Mouse (Mus musculus) heart, postnatal 0 days (tissue): ENCODE results near the gene Tbc1d24. TPM values are rescaled to one million over a fixed set of nuclear protein-coding genes. Genes with fewer than 3 reads are reported as not detected.
"Not testable (repeated sequence)": the region's sequence is repeated elsewhere in the genome, so short reads cannot be mapped to it uniquely, and the experiment has no call there.

Experiments used
- ATAC-seq: fragments of 200-750 bp; cut with Nextera tagmentation; 2 replicates; pipeline ENCODE4 v1.8.0; 2017; ENCODE audit warnings: low read depth, moderate number of reproducible peaks, moderate library complexity; ENCODE audit not compliant: insufficient read depth
- DNase-seq: peaks from one replicate; pipeline ENCODE4 v3.0.0-alpha.2; 2016; ENCODE audit warnings: low spot score
- H3K27ac ChIP-seq: fragments of 300-500 bp; sonication (generic); 2 replicates; pipeline ENCODE4 v1.5.1; 2014; ENCODE audit warnings: low read depth, mild to moderate bottlenecking
- H3K27me3 ChIP-seq: fragments of 300-500 bp; sonication (generic); 2 replicates; pipeline ENCODE4 v1.6.1; 2014; ENCODE audit warnings: low read length, mixed read lengths; ENCODE audit not compliant: control insufficient read depth, insufficient read depth
- H3K36me3 ChIP-seq: fragments of 300-500 bp; sonication (generic); replicated peaks from 2 replicates; pipeline ENCODE4 v1.6.1; 2014; ENCODE audit warnings: low read length, mixed read lengths; ENCODE audit not compliant: control insufficient read depth, insufficient read depth
- H3K4me1 ChIP-seq: fragments of 300-500 bp; sonication (generic); 2 replicates; pipeline ENCODE4 v1.6.1; 2014; ENCODE audit warnings: antibody characterized with exemption; ENCODE audit not compliant: control insufficient read depth, insufficient read depth
- H3K4me2 ChIP-seq: fragments of 300-500 bp; sonication (generic); 2 replicates; pipeline ENCODE4 v1.6.1; 2014; ENCODE audit warnings: low read depth, mild to moderate bottlenecking, low read length, moderate library complexity
- H3K4me3 ChIP-seq: fragments of 300-500 bp; sonication (generic); 2 replicates; pipeline ENCODE4 v1.5.1; 2014; ENCODE audit warnings: low read depth, low read length
- H3K9ac ChIP-seq: fragments of 300-500 bp; sonication (generic); replicated peaks from 2 replicates; pipeline ENCODE4 v1.6.1; 2014; ENCODE audit warnings: low read depth, low read length, mixed read lengths
- H3K9me3 ChIP-seq: fragments of 300-500 bp; sonication (generic); replicated peaks from 2 replicates; pipeline ENCODE4 v1.6.1; 2016; ENCODE audit warnings: low read length; ENCODE audit not compliant: control insufficient read depth
- CTCF ChIP-seq: IDR thresholded peaks from 2 replicates; pipeline ENCODE4 v1.5.1; 2016; ENCODE audit warnings: antibody characterized with exemption, control low read depth, low read depth
- EP300 ChIP-seq: IDR thresholded peaks from 2 replicates; pipeline ENCODE4 v1.6.1; 2016; ENCODE audit warnings: antibody characterized with exemption, low read depth
- WGBS: fragments of 180-500 bp; shearing (Covaris S2); extraction: QIAGEN DNeasy Blood & Tissue Kit; methylation state at CpG from one replicate; pipeline ENCODE4 v1.1.7; 2014; 5-methylcytosine and 5-hydroxymethylcytosine counted together
- microRNA-seq: library from miRNA; unstranded; fragments of <30 nt; microRNA quantifications from one replicate; pipeline ENCODE4, GENCODE M21; 2016
- polyA plus RNA-seq: library from polyadenylated mRNA; unstranded; fragments of >200 nt; fragmentation: Nextera tagmentation; extraction: Ambion mirVana; gene quantifications from 2 replicates; pipeline ENCODE4 v1.2.1, GENCODE M21; 2015
- total RNA-seq: library from RNA; depleted of rRNA; stranded (reverse); fragments of >200 nt; gene quantifications from 2 replicates; pipeline ENCODE4 v1.2.3, GENCODE M21; 2014; ENCODE audit warnings: low replicate concordance; rRNA removed

Tbc1d24 gene
- total and polyA plus RNA-seq, 2 experiments from 2014 or later = 2.8 to 19.3 TPM

DNA sequence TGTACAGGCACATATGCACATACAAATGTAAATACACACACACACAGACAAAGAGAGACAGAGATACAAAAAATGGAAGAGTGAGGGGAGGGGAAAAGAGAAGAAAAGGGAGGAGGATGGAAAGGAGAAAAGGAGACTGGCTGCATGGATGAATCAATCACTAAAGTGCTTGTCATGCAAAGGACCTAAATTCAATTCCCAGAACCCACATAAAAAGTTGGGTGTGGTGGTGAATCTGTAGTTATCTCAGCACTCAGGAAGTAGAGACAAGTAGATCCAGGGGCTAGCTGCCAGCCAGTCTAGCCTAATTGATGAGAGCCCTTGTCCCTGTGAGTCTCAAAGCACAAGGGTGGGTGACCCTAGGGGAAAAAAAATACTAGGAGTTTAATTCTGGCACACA, 71.3 kb downstream of the Tbc1d24 start:
- peaks cover 21% of the 10 kb centered on the region for H3K4me1 ChIP-seq
- H3K27ac ChIP-seq = no peak overlapping the region
- no peaks in the 10 kb centered on the region for H3K9me3 ChIP-seq
- H3K27me3 ChIP-seq = no peaks in the 10 kb centered on the region
- no peaks in the 10 kb centered on the region for H3K36me3 ChIP-seq
- H3K4me2 ChIP-seq = no peak overlapping the region
- DNase-seq = no peak
- no peak overlapping the region for H3K4me3 ChIP-seq
- TF ChIP-seq CTCF (no peak), EP300 (no peak)
- H3K9ac ChIP-seq = no peak overlapping the region
- ATAC-seq = no peak

DNA sequence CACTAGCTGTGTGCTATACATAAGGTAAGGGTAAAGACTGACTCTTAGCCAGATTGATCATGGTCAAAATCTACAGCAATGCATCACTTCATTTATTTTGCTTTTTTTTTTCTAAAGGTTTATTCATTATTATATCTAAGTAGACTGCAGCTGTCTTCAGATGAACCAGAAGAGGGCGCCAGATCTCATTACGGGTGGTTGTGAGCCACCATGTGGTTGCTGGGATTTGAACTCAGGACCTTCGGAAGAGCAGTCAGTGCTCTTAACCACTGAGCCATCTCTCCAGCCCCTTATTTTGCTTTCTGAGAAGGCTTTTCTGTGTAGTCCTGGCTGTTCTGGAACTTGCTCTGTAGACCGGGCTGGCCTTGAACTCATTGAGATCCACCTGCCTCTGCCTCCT, 72.4 kb downstream of the Tbc1d24 start:
- H3K4me2 ChIP-seq, H3K4me3 ChIP-seq, DNase-seq, H3K9ac ChIP-seq, ATAC-seq, H3K27ac ChIP-seq, H3K9me3 ChIP-seq, H3K36me3 ChIP-seq, H3K27me3 ChIP-seq: not testable (repeated sequence)
- H3K4me1 ChIP-seq = peaks cover 21% of the 10 kb centered on the region
- 82% methylated on average over 4 of the region's 4 CpGs for WGBS

DNA sequence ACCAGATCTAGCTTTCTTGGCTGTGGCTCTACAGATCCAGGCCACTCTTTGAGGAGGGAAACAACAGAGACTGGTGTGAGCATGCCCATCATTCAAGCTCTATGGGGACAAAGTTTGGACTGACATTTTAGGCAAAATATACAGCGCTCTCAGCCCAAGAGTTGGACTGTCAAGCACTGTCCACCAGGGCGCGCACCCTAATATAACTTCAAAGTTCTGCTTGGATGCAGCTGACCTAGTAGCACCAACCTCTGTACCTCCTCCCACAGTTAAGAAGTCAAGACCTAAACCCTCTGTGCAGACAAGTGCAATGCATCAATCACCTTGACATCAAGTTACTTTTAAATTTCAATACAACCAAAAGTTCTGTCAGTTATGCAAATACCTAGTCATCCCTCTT, 73.8 kb downstream of the Tbc1d24 start:
- DNase-seq (no peak), ATAC-seq (no peak)
- WGBS = 89% methylated on average over 3 of the region's 3 CpGs
- H3K27ac ChIP-seq = no peak overlapping the region
- no peaks in the 10 kb centered on the region for H3K9me3 ChIP-seq
- peaks cover 15% of the 10 kb centered on the region; the same call in 1 of the 2 replicates for H3K4me1 ChIP-seq
- H3K9ac ChIP-seq = no peak overlapping the region
- H3K4me2 ChIP-seq = no peak overlapping the region
- no peak for TF ChIP-seq CTCF
- no peak for TF ChIP-seq EP300
- H3K4me3 ChIP-seq = no peak overlapping the region
- H3K36me3 ChIP-seq = no peaks in the 10 kb centered on the region
- no peaks in the 10 kb centered on the region for H3K27me3 ChIP-seq

DNA sequence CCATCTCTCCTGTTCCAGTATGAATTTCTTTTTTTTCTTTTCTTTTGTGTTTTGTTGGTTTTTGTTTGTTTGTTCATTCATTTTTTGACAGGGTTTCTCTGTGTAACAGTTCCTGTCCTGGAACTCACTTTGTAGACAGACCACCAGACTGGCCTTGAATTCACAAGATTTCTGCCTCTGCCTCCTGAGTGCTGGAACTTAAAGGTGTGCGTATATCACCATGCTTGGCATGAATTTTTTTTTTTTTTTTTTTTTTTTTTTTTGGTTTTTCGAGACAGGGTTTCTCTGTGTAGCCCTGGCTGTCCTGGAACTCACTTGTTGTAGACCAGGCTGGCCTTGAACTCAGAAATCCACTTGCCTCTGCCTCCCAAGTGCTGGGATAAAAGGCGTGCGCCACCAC, 76.1 kb downstream of the Tbc1d24 start:
- not testable (repeated sequence) for DNase-seq, H3K27me3 ChIP-seq, H3K9ac ChIP-seq, H3K4me3 ChIP-seq, H3K36me3 ChIP-seq, ATAC-seq, H3K9me3 ChIP-seq, H3K27ac ChIP-seq, H3K4me2 ChIP-seq
- peaks cover 11% of the 10 kb centered on the region; the same call in 1 of the 2 replicates for H3K4me1 ChIP-seq
- WGBS = 89% methylated on average over 4 of the region's 4 CpGs

DNA sequence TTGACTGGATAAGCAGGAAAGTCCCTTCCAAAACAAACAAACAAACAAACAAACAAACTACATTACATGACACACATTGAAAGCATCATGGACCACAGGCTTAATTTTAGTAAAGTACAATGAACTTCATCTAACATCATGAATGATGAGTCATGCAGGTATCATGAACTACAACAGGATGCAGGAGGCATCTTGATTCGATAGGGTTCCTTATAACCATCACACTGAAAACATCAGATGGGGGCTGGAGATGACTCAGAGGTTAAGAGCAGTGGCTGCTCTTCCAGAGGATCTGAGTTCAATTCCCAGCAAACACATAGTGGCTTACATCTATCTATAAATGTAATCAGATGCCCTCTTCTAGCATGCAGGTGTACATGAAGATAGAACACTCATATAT, 77.8 kb downstream of the Tbc1d24 start:
- DNase-seq = no peak
- Histone ChIP-seq H3K27ac (no peak overlapping the region), H3K9me3 (no peaks in the 10 kb centered on the region), H3K4me3 (no peak overlapping the region), H3K36me3 (no peaks in the 10 kb centered on the region), H3K27me3 (no peaks in the 10 kb centered on the region), H3K4me1 (peaks cover 4% of the 10 kb centered on the region; the same call in 1 of the 2 replicates), H3K9ac (no peak overlapping the region), H3K4me2 (no peak overlapping the region)
- no peak for ATAC-seq
- no peak for TF ChIP-seq EP300
- no peak for TF ChIP-seq CTCF
- WGBS = 82% methylated on average over 1 of the region's 1 CpGs

DNA sequence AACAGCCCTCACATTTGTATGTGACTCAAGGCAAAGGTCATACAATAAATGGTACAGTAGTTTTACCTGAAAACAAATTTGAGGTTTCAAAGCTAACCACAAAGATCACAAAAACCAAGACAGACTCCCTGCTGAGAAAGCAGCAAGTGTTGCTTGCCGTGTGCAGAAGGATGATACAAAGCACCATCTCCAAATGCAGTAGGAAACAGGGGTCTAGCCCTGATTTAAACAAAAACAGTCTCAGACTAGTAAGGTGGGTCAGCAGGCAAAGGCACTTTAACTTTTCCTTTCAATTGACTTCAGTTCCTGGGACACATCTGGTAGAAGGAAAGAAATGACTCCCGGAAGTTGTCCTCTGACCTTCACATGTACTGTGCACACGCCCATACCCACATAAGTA, 78.6 kb downstream of the Tbc1d24 start:
- Histone ChIP-seq H3K9ac (no peak overlapping the region), H3K4me1 (peaks cover 4% of the 10 kb centered on the region; the same call in 1 of the 2 replicates), H3K4me2 (no peak overlapping the region), H3K9me3 (no peaks in the 10 kb centered on the region), H3K27me3 (no peaks in the 10 kb centered on the region), H3K4me3 (no peak overlapping the region), H3K36me3 (no peaks in the 10 kb centered on the region), H3K27ac (no peak overlapping the region)
- ATAC-seq (no peak), DNase-seq (no peak)
- TF ChIP-seq EP300 (no peak), CTCF (no peak)
- WGBS = 76% methylated on average over 3 of the region's 3 CpGs

Small RNA genes within 50 kb of the gene (microRNA-seq; reads per million reads assigned to microRNA genes)
- gene Mir5134 = 2.0 reads per million, percentile 5 among the genes with 10 or more reads in this experiment
- not detected for gene Mir6965

Other genes starting within 250 kb of the Tbc1d24 start
- gene Prss30, start 225.0 kb downstream of the Tbc1d24 start, total RNA-seq = not detected in 2 replicates
- gene Prss30, start 225.0 kb downstream of the Tbc1d24 start, polyA plus RNA-seq = not detected in 2 replicates
- gene Prss22, start 207.5 kb downstream of the Tbc1d24 start, total RNA-seq = 0.15 TPM in 1 of 2 replicates, not detected in the other
- gene Prss22, start 207.5 kb downstream of the Tbc1d24 start, polyA plus RNA-seq = not detected in 2 replicates
- 0.99 and 1.1 TPM in 2 replicates for gene Prss27, start 167.4 kb downstream of the Tbc1d24 start, total RNA-seq
- not detected in 2 replicates for gene Prss27, start 167.4 kb downstream of the Tbc1d24 start, polyA plus RNA-seq
- 34.1 and 39.5 TPM in 2 replicates for gene Kctd5, start 132.1 kb downstream of the Tbc1d24 start, total RNA-seq
- gene Kctd5, start 132.1 kb downstream of the Tbc1d24 start, polyA plus RNA-seq = 23.2 and 23.9 TPM in 2 replicates
- gene Pdpk1, start 54.6 kb downstream of the Tbc1d24 start, total RNA-seq = 36.6 and 43.2 TPM in 2 replicates
- gene Pdpk1, start 54.6 kb downstream of the Tbc1d24 start, polyA plus RNA-seq = 31.7 and 35.4 TPM in 2 replicates
- gene Amdhd2, start 41.8 kb downstream of the Tbc1d24 start, total RNA-seq = 33.7 and 34.4 TPM in 2 replicates
- gene Amdhd2, start 41.8 kb downstream of the Tbc1d24 start, polyA plus RNA-seq = 24.4 and 28.0 TPM in 2 replicates
- gene Atp6v0c, start 35.9 kb downstream of the Tbc1d24 start, total RNA-seq = 238 and 355 TPM in 2 replicates
- gene Atp6v0c, start 35.9 kb downstream of the Tbc1d24 start, polyA plus RNA-seq = 552 and 570 TPM in 2 replicates
- 5.1 and 7.3 TPM in 2 replicates for gene Ntn3, start 4.0 kb upstream of the Tbc1d24 start, total RNA-seq
- 0.59 and 0.74 TPM in 2 replicates for gene Ntn3, start 4.0 kb upstream of the Tbc1d24 start, polyA plus RNA-seq
- 12.7 and 13.6 TPM in 2 replicates for gene Tedc2, start 15.3 kb upstream of the Tbc1d24 start, total RNA-seq
- gene Tedc2, start 15.3 kb upstream of the Tbc1d24 start, polyA plus RNA-seq = 3.1 and 4.2 TPM in 2 replicates
- 12.4 and 13.8 TPM in 2 replicates for gene Ccnf, start 45.9 kb upstream of the Tbc1d24 start, total RNA-seq
- gene Ccnf, start 45.9 kb upstream of the Tbc1d24 start, polyA plus RNA-seq = 7.2 and 7.5 TPM in 2 replicates
- not detected in 2 replicates for gene Abca17, start 145.5 kb upstream of the Tbc1d24 start, total RNA-seq
- gene Abca17, start 145.5 kb upstream of the Tbc1d24 start, polyA plus RNA-seq = not detected in 2 replicates
- gene Abca3, start 146.4 kb upstream of the Tbc1d24 start, total RNA-seq = 13.8 and 14.8 TPM in 2 replicates
- 3.5 and 4.4 TPM in 2 replicates for gene Abca3, start 146.4 kb upstream of the Tbc1d24 start, polyA plus RNA-seq
- 123 and 174 TPM in 2 replicates for gene Rnps1, start 209.0 kb upstream of the Tbc1d24 start, total RNA-seq
- 127 and 135 TPM in 2 replicates for gene Rnps1, start 209.0 kb upstream of the Tbc1d24 start, polyA plus RNA-seq
- gene Eci1, start 221.1 kb upstream of the Tbc1d24 start, total RNA-seq = 440 and 624 TPM in 2 replicates
- gene Eci1, start 221.1 kb upstream of the Tbc1d24 start, polyA plus RNA-seq = 595 and 640 TPM in 2 replicates
- 1.9 and 4.5 TPM in 2 replicates for gene Dnase1l2, start 237.5 kb upstream of the Tbc1d24 start, total RNA-seq
- 0.36 and 0.44 TPM in 2 replicates for gene Dnase1l2, start 237.5 kb upstream of the Tbc1d24 start, polyA plus RNA-seq